Mouse (Mus musculus): ENCODE results near the gene Nkapd1. TPM values are rescaled to one million over a fixed set of nuclear protein-coding genes. Genes with fewer than 3 reads are reported as not detected.

Nkapd1 gene
- polyA plus RNA-seq, 1 experiment, result 6.3 TPM

DNA sequence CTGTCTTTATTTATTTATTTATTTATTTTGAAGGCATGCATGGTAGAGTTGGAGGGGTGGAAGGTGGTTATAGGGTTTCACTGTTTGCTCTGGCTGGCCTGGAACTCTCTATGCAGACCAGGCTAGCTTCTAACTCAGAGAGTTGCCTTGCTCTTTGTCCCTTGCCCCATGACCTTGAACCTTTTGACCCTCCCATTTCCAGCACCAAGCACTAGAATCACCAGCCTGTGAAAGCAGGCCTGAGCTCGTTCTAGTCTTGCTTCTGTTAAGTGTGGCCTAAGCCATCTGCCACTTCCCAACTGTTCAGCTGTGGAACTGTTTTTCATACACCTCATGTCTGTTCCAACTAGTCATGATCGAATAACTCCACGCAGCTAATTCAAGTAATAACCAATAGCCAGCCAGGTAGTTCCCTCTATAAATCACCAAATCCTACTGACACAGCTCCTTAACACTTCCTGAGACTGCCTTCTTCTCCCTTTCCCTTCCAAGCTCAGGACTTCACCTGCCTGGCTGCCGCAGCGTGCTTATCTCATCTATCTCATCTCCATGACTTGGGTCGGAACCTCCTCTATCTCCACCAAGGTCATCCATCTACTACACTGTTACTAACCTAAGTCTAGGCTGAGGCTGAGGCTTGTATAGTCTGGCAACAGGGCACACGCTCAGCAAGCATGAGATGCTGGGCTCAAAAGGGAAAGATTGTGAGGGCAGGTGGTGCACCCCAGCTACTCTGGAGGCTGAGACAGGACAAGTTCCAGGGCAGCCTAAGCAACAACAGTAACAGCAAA, 15.0 kb downstream of the Nkapd1 start:
- H3K4me3 ChIP-seq (replicated peaks; ENCODE audit: extremely low read depth, low read depth, low read length), result peak overlapping the region; percentile 18
- no peak for TF ChIP-seq CTCF (IDR thresholded peaks at IDR 0.05; ENCODE audit: insufficient read depth, low read length)
- TF ChIP-seq POLR2A (IDR thresholded peaks at IDR 0.05; ENCODE audit: borderline replicate concordance, extremely low read depth, low read depth, low read length), result no peak
- H3K4me1 ChIP-seq (ENCODE audit: control insufficient read depth, insufficient read depth, low read length), result peaks cover 10% of the 10 kb centered on the region
- DNase-seq, result no peak
- 86% methylated on average over 7 of the region's 7 CpGs for WGBS

DNA sequence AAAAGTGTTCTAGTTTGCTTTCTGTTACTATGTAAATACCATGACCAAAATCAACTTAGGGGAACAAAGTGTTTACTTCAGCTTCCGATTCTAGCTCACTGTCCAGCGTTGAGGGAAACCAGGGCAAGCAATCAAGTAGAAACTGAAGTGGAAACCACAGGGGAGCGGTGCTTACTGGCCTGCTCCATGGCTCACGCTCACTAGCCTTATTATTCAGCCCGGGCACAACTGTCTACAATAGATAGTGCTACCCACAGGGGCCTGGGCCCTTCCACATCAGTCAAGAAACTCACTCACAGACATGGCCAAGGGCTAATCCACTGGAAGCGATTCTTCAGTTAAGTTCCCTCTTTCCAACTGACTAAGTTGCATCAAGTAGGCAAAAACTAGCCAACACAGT, 15.7 kb downstream of the Nkapd1 start:
- TF ChIP-seq POLR2A (IDR thresholded peaks at IDR 0.05; ENCODE audit: borderline replicate concordance, extremely low read depth, low read depth, low read length) (no peak), CTCF (IDR thresholded peaks at IDR 0.05; ENCODE audit: insufficient read depth, low read length) (no peak)
- peaks cover 10% of the 10 kb centered on the region for H3K4me1 ChIP-seq (ENCODE audit: control insufficient read depth, insufficient read depth, low read length)
- DNase-seq, result no peak
- H3K4me3 ChIP-seq (replicated peaks; ENCODE audit: extremely low read depth, low read depth, low read length), result no peak overlapping the region
- 62% methylated on average over 6 of the region's 6 CpGs for WGBS

DNA sequence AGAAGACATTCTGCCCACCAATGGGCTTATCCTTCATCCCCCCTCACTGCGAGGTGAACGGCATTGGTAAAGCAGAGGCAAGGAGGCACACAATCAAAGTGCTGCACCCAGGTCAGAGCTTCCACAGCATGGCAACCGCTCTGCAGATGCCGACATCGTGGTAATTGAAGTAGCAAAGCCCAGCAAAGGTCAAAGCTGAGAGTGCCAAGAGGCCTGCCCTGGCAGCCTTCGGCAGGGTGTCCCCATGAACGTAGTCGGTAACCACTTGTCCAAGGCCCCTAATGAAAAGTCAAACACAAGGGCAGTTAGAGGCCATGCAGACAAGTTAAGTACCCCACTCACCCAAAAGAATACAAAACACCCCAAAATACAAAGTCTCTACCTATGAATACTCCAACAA, 20.3 kb downstream of the Nkapd1 start:
- TF ChIP-seq CTCF (IDR thresholded peaks at IDR 0.05; ENCODE audit: insufficient read depth, low read length) (no peak), POLR2A (IDR thresholded peaks at IDR 0.05; ENCODE audit: borderline replicate concordance, extremely low read depth, low read depth, low read length) (no peak)
- H3K4me3 ChIP-seq (replicated peaks; ENCODE audit: extremely low read depth, low read depth, low read length), result no peak overlapping the region
- 87% methylated on average over 8 of the region's 8 CpGs for WGBS
- H3K4me1 ChIP-seq (ENCODE audit: control insufficient read depth, insufficient read depth, low read length), result no peaks in the 10 kb centered on the region; the same call in 1 of the 2 replicates
- DNase-seq, result no peak

DNA sequence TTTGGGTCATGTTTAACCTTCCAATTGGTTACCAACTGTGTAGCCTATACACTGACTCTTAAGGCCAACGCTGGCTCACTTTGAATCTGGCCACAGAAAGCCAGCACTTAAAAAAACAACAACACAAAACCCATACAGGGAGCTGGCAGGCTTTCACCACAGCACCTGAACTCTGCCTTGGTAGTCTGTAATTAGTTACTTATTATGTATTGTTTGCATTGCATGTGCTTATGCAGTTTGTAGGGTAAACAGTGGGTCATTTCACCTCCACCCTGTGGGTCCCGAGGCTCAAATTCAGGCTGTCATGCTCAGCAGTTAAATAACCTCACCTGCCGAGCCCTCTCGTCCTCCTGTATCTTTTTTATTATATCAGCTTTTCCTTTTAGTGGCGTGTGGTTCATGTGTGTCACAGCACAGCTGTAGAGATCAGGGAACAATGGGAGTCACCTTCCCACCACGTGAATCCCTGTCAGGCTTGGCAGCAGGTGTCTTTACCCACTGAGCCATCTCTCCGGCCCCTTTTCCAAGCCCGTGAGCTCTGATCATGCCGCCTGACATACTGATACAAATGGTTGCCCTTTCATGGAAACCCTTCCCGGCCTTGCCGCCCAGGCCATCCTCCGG, 22.4 kb downstream of the Nkapd1 start:
- DNase-seq, result no peak
- no peak for TF ChIP-seq POLR2A (IDR thresholded peaks at IDR 0.05; ENCODE audit: borderline replicate concordance, extremely low read depth, low read depth, low read length)
- no peak for TF ChIP-seq CTCF (IDR thresholded peaks at IDR 0.05; ENCODE audit: insufficient read depth, low read length)
- no peaks in the 10 kb centered on the region for H3K4me1 ChIP-seq (ENCODE audit: control insufficient read depth, insufficient read depth, low read length)
- no peak overlapping the region for H3K4me3 ChIP-seq (replicated peaks; ENCODE audit: extremely low read depth, low read depth, low read length)
- WGBS, result 73% methylated on average over 12 of the region's 12 CpGs

DNA sequence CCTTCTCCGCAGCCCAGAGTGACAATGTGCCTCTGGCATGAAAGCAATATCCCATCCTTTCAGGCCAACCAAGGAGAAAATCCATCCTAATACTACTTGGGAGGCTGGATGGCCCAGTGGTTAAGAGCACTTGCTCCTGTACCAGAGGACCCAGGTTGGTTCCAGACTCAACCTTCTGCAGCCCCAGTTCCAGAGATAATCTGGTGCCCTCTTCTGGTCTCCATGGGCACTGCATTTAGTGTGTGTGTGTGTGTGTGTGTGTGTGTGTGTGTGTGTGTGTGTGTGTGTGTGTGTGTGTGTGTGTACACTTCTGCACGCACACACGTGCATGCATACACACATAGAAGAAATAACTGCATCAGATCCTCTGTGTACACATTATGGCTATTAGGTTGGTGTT, 23.7 kb downstream of the Nkapd1 start:
- DNase-seq, result peak; percentile 25

DNA sequence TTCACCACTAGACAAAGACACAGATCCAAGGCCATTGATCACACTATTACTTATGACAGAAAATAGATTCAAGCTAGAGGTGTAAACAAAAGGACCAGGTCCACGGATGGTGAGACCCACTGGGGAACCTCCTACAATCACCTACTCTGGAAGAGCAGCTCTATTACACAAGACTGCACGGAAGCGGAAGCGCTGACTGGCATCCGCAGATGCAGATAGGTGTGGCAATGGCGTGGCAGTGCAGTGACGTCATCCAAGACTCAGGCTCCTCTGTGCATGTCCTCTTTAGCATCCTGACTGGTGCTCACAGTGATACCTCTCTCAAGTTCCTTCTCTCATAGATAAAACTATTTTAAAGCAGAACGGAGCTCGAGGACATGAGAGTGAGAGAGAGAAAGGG, 24.3 kb downstream of the Nkapd1 start:
- Histone ChIP-seq H3K4me1 (ENCODE audit: control insufficient read depth, insufficient read depth, low read length) (no peaks in the 10 kb centered on the region), H3K4me3 (replicated peaks; ENCODE audit: extremely low read depth, low read depth, low read length) (no peak overlapping the region)
- DNase-seq, result no peak
- whole genome bisulfite sequencing, result 85% methylated on average over 9 of the region's 9 CpGs
- TF ChIP-seq POLR2A (IDR thresholded peaks at IDR 0.05; ENCODE audit: borderline replicate concordance, extremely low read depth, low read depth, low read length) (no peak), CTCF (IDR thresholded peaks at IDR 0.05; ENCODE audit: insufficient read depth, low read length) (no peak)

More for the DNA sequence above, 23.7 kb downstream of the Nkapd1 start:
- TF ChIP-seq CTCF (IDR thresholded peaks at IDR 0.05; ENCODE audit: insufficient read depth, low read length) (peak; percentile 31; the same call in 1 of the 2 replicates), POLR2A (IDR thresholded peaks at IDR 0.05; ENCODE audit: borderline replicate concordance, extremely low read depth, low read depth, low read length) (no peak)
- Histone ChIP-seq H3K4me3 (replicated peaks; ENCODE audit: extremely low read depth, low read depth, low read length) (no peak overlapping the region), H3K4me1 (ENCODE audit: control insufficient read depth, insufficient read depth, low read length) (no peaks in the 10 kb centered on the region)
- 71% methylated on average over 3 of the region's 3 CpGs for WGBS

DNA sequence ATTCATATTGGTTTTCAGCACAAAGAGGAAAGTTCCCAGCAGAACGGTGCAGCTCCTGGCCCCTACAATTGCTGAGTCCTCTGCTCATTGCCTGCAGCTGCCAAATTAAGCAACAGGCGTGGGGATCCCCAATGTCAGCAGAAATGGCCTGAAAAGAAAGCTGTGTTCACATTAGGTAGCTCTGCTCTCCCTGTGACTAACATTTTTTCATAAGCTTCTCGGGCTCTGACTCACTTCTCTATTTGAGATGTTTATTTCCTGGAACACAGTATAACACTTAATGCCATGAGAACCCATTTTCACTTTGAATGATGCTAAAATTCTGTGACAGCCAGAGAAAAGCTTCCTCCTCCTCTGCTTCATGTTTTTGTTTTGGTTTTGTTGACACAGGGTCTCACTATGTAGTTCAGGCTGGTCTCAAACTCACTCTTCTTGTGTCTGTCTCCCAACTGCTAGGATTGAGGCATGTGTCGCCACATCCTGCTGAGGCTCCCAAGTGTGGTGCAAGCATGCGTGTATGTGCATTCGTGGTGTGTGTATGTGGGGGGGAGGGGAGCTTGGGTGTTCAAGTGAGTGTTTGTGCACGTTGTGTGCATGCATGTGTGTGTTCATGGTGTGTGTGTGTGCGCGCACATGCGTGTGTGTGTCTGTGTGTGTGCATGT, 26.3 kb downstream of the Nkapd1 start:
- DNase-seq, result no peak
- WGBS, result 62% methylated on average over 10 of the region's 10 CpGs
- H3K4me3 ChIP-seq (replicated peaks; ENCODE audit: extremely low read depth, low read depth, low read length), result no peak overlapping the region
- TF ChIP-seq CTCF (IDR thresholded peaks at IDR 0.05; ENCODE audit: insufficient read depth, low read length) (no peak), POLR2A (IDR thresholded peaks at IDR 0.05; ENCODE audit: borderline replicate concordance, extremely low read depth, low read depth, low read length) (no peak)
- H3K4me1 ChIP-seq (ENCODE audit: control insufficient read depth, insufficient read depth, low read length), result no peaks in the 10 kb centered on the region

DNA sequence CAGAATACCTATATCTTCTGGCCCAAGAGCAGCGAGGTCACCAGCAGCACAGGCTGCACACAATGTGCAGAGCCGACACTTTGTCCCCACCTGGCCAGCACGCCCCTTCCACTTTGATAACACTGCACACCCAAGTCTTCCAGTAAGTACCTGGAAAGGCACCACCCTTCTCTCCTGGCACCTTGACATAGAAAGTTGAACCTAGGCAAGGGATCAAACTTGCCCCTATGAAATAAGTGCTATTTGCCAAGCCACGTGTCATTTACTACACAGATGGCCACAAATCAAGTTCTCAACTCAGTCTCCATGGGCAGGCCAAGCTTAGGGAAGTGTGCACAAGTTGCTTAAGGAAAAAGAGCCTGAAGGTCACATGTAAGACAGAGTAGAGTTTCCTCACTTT, 30.3 kb downstream of the Nkapd1 start:
- WGBS, result 62% methylated on average over 4 of the region's 4 CpGs
- Histone ChIP-seq H3K4me3 (replicated peaks; ENCODE audit: extremely low read depth, low read depth, low read length) (no peak overlapping the region), H3K4me1 (ENCODE audit: control insufficient read depth, insufficient read depth, low read length) (no peaks in the 10 kb centered on the region)
- TF ChIP-seq CTCF (IDR thresholded peaks at IDR 0.05; ENCODE audit: insufficient read depth, low read length), result no peak
- TF ChIP-seq POLR2A (IDR thresholded peaks at IDR 0.05; ENCODE audit: borderline replicate concordance, extremely low read depth, low read depth, low read length), result no peak
- DNase-seq, result no peak

DNA sequence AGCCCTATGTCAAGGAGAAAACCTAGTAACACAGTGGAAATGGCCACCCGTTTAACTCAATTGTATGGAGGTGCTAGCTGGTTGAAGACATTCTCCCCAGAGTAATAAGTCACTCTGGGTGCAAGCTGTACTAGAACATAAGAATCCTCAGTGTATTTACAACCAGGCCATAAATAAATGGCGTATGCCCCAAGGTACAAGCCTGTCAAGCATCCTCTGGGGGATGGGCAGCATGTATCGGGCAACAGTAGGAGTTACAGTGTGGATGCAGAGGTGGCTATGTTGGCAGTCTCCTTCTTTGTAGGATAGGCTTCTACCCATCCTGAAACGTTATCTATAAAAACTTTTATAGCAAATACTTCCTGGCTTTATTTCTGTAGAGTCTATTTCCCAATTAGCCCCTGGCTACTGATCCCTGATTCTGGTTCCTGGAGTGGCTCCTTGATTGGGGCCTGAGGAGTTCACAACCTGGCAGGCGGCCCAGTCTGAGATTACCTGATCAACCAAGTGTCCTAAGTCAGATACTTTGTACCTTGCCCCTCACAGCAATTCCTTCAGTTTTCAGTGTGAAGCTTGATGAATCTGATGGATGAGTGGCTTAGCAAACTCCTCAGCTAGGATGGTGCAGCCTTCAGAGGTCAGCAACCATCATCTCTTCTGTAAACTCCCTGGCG, 32.0 kb downstream of the Nkapd1 start:
- no peak for DNase-seq
- Histone ChIP-seq H3K4me3 (replicated peaks; ENCODE audit: extremely low read depth, low read depth, low read length) (no peak overlapping the region), H3K4me1 (ENCODE audit: control insufficient read depth, insufficient read depth, low read length) (no peaks in the 10 kb centered on the region)
- 75% methylated on average over 6 of the region's 6 CpGs for WGBS
- TF ChIP-seq POLR2A (IDR thresholded peaks at IDR 0.05; ENCODE audit: borderline replicate concordance, extremely low read depth, low read depth, low read length), result no peak
- TF ChIP-seq CTCF (IDR thresholded peaks at IDR 0.05; ENCODE audit: insufficient read depth, low read length), result no peak
